In genomic region chr11:74522487-74523209, GRCm38 (mm10) we compare ENCODE assay signal across 8 mouse cellular contexts.
A peak's percentile ranks its signal among the peaks of the same experiment; 100 is the strongest.
DNase-seq lines count a peak whose midpoint lies in the region; ATAC-seq and TF ChIP-seq lines count a peak whose summit lies in the region.

No protein-coding gene starts in this region.

- peak overlapping the region; percentile 68 for H3K4me3 ChIP-seq in kidney, adult 2 months (ENCODE audit: insufficient read depth, low read depth, low read length)
- H3K4me3 ChIP-seq in liver, embryonic 16.5 days (ENCODE audit: low read depth, low read length), result peak overlapping the region; percentile 62
- H3K4me3 ChIP-seq in neural tube, embryonic 13.5 days, result peak overlapping the region; percentile 78

- no peaks in the 10 kb centered on the region for H3K9me3 ChIP-seq in liver, embryonic 16.5 days (replicated peaks; ENCODE audit: control insufficient read depth, low read length)
- H3K9me3 ChIP-seq in neural tube, embryonic 13.5 days, result no peaks in the 10 kb centered on the region

- 1% methylated on average over 85 of the region's 87 CpGs for WGBS in kidney, adult 2 months
- WGBS in liver, embryonic 16.5 days (ENCODE audit: insufficient replicate concordance), result under 1% methylated on average over 87 of the region's 87 CpGs
- WGBS in neural tube, embryonic 13.5 days, result under 1% methylated on average over 75 of the region's 87 CpGs

- no peak for TF ChIP-seq POLR2A in kidney, adult 2 months (IDR thresholded peaks at IDR 0.05; ENCODE audit: low read depth, low read length)

- peak; percentile 98 for DNase-seq in heart, adult 11 months
- DNase-seq in heart, postnatal 25 days (ENCODE audit: low spot score), result no peak
- DNase-seq in cerebellum, postnatal 36 days, result peak; percentile 46 to 52
- peak; percentile 83 for DNase-seq in kidney, adult 2 months
- DNase-seq in thymus, adult 18-20 months, result peak; percentile 22 to 37

- H3K27ac ChIP-seq in kidney, adult 2 months (ENCODE audit: insufficient read depth, low read depth, low read length), result peak overlapping the region; percentile 94
- no peak overlapping the region for H3K27ac ChIP-seq in liver, embryonic 16.5 days (ENCODE audit: low read length)
- H3K27ac ChIP-seq in neural tube, embryonic 13.5 days (replicated peaks), result peak overlapping the region; percentile 64

- no peaks in the 10 kb centered on the region for H3K27me3 ChIP-seq in kidney, adult 2 months (replicated peaks; ENCODE audit: control insufficient read depth, insufficient read depth, low read length)
- peaks cover 52% of the 10 kb centered on the region for H3K27me3 ChIP-seq in liver, embryonic 16.5 days (ENCODE audit: control insufficient read depth, insufficient read depth, low read depth, low read length)
- peaks cover 32% of the 10 kb centered on the region for H3K27me3 ChIP-seq in neural tube, embryonic 13.5 days

- intact Hi-C loops in heart, postnatal 25 days (cut with DNase I), result loop anchor here (5.0 kb wide), 1 partner anchor 55 kb away; no protein-coding TSS in a partner anchor

- peak overlapping the region; percentile 5; the same call in 1 of the 2 replicates for H3K9ac ChIP-seq in liver, embryonic 16.5 days (ENCODE audit: low read depth, low read length)
- H3K9ac ChIP-seq in neural tube, embryonic 13.5 days, result peak overlapping the region; percentile 84

- H3K36me3 ChIP-seq in kidney, adult 2 months (ENCODE audit: control insufficient read depth, insufficient read depth, low read length), result no peaks in the 10 kb centered on the region
- no peaks in the 10 kb centered on the region for H3K36me3 ChIP-seq in liver, embryonic 16.5 days (ENCODE audit: control insufficient read depth, insufficient read depth)
- no peaks in the 10 kb centered on the region for H3K36me3 ChIP-seq in neural tube, embryonic 13.5 days

- TF ChIP-seq CTCF in kidney, adult 2 months (conservative IDR thresholded peaks at IDR 0.05; ENCODE audit: insufficient read depth, insufficient read length, low read depth, low read length), result no peak

- H3K4me2 ChIP-seq in liver, embryonic 16.5 days (ENCODE audit: low read depth, low read length), result peak overlapping the region; percentile 77
- peak overlapping the region; percentile 97 for H3K4me2 ChIP-seq in neural tube, embryonic 13.5 days

- peaks cover 6% of the 10 kb centered on the region; the same call in 1 of the 2 replicates for H3K4me1 ChIP-seq in kidney, adult 2 months (ENCODE audit: control insufficient read depth, insufficient read depth, low read length)
- H3K4me1 ChIP-seq in liver, embryonic 16.5 days (ENCODE audit: control insufficient read depth, low read depth, low read length), result peaks cover 15% of the 10 kb centered on the region
- H3K4me1 ChIP-seq in neural tube, embryonic 13.5 days (replicated peaks), result peaks cover 51% of the 10 kb centered on the region

- ATAC-seq in granulocyte monocyte progenitor cell, adult 5-6 weeks (replicated peaks; ENCODE audit: poor library complexity, severe bottlenecking), result peak; percentile 18
- peak; percentile 71 for ATAC-seq in liver, embryonic 16.5 days (ENCODE audit: low read depth)
- peak; percentile 56 for ATAC-seq in neural tube, embryonic 13.5 days (ENCODE audit: low read depth)

Comparison
In these comparisons a context has a peak if more than half of its experiments do, and no peak if none do; other contexts are left out.
1. ATAC-seq: peak in every context shown above with its lines; median percentile 71 in liver, embryonic 16.5 days; 56 in neural tube, embryonic 13.5 days; 18 in granulocyte monocyte progenitor cell, adult 5-6 weeks.